Mouse (Mus musculus): ENCODE measurements around the gene Map3k11.
"Not testable (repeated sequence)": the region's sequence is repeated elsewhere in the genome, so short reads cannot be mapped to it uniquely, and the experiment has no call there.

Gene Map3k11

GRCm38 (mm10) chr19:5668372-5668771 is 20.2 kb upstream of the Map3k11 start:
- DNase-seq = no peak

GRCm38 (mm10) chr19:5680432-5680831 is 8.1 kb upstream of the Map3k11 start:
- DNase-seq = no peak

GRCm38 (mm10) chr19:5684236-5684635 is 4.3 kb upstream of the Map3k11 start:
- DNase-seq = no peak

- no peak for DNase-seq
Measured at GRCm38 (mm10) chr19:5684985-5685384, 3.6 kb upstream of the Map3k11 start.

GRCm38 (mm10) chr19:5685431-5685830 is 3.1 kb upstream of the Map3k11 start:
- DNase-seq = no peak

- DNase-seq = no peak
Measured at GRCm38 (mm10) chr19:5685861-5686260, 2.7 kb upstream of the Map3k11 start.

- no peak for DNase-seq
Measured at GRCm38 (mm10) chr19:5686437-5686836, 2.1 kb upstream of the Map3k11 start.

- not testable (repeated sequence) for DNase-seq
Measured at GRCm38 (mm10) chr19:5686954-5687353, 1.6 kb upstream of the Map3k11 start.

- DNase-seq = no peak
Measured at GRCm38 (mm10) chr19:5687738-5688137, 804 bp upstream of the Map3k11 start.

- DNase-seq = no peak
Measured at GRCm38 (mm10) chr19:5689088-5689428, 516 bp downstream of the Map3k11 start.

- peak; percentile 66 for DNase-seq
Measured at GRCm38 (mm10) chr19:5689565-5690342, 1.2 kb downstream of the Map3k11 start.

- peak; percentile 49 for DNase-seq
Measured at GRCm38 (mm10) chr19:5690343-5690735, 1.8 kb downstream of the Map3k11 start.

- DNase-seq = no peak
Measured at GRCm38 (mm10) chr19:5691601-5692000, 3.1 kb downstream of the Map3k11 start.

- DNase-seq = no peak
Measured at GRCm38 (mm10) chr19:5692086-5692912, 3.8 kb downstream of the Map3k11 start.

- DNase-seq = no peak
Measured at GRCm38 (mm10) chr19:5692913-5693396, 4.4 kb downstream of the Map3k11 start.

GRCm38 (mm10) chr19:5693801-5694200 is 5.3 kb downstream of the Map3k11 start:
- no peak for DNase-seq

GRCm38 (mm10) chr19:5695849-5696462 is 7.4 kb downstream of the Map3k11 start:
- DNase-seq = no peak

- no peak for DNase-seq
Measured at GRCm38 (mm10) chr19:5704163-5704800, 15.7 kb downstream of the Map3k11 start, which contains the start of gene Kcnk7. Gene Kcnk7, plus strand, starts transcription at chr19:5704367.

GRCm38 (mm10) chr19:5704801-5705571 is 16.4 kb downstream of the Map3k11 start:
- no peak for DNase-seq

GRCm38 (mm10) chr19:5710068-5710467 is 21.5 kb downstream of the Map3k11 start:
- DNase-seq = no peak

- no peak for DNase-seq
Measured at GRCm38 (mm10) chr19:5710581-5710980, 22.0 kb downstream of the Map3k11 start.

- peak; percentile 72 for DNase-seq
Measured at GRCm38 (mm10) chr19:5711218-5711617, 22.7 kb downstream of the Map3k11 start.
